Mouse (Mus musculus) heart, postnatal 0 days (tissue): ENCODE measurements around the gene Lrrk1.

Experiments
- CTCF ChIP-seq: IDR thresholded peaks from 2 replicates; pipeline ENCODE4 v1.5.1; 2016; ENCODE audit warnings: antibody characterized with exemption, control low read depth, low read depth
- EP300 ChIP-seq: IDR thresholded peaks from 2 replicates; pipeline ENCODE4 v1.6.1; 2016; ENCODE audit warnings: antibody characterized with exemption, low read depth

DNA sequence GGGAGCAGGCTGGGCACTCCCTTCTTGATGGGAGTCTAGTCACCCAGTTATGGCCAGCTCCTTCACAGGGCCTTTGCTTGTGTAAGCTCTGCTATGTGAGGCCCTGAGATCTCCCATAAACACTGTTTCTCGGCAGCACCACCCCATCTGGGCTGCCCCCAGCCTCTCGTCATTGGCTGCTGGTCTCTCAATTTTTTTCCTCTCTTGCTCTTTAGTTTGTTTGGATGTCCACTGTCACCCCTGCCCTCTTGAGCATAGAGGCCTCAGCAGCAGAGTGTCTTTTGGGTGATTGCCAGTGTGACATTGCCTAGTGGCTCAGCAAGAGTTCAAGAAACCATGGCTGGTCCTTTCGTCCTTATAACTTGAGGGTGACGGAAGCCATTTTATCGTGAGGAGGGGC lies 130.9 kb downstream of the Lrrk1 start:
- TF ChIP-seq EP300 (no peak), CTCF (no peak)
